15 mouse cellular contexts compared by ENCODE assay signal in the genomic region with DNA sequence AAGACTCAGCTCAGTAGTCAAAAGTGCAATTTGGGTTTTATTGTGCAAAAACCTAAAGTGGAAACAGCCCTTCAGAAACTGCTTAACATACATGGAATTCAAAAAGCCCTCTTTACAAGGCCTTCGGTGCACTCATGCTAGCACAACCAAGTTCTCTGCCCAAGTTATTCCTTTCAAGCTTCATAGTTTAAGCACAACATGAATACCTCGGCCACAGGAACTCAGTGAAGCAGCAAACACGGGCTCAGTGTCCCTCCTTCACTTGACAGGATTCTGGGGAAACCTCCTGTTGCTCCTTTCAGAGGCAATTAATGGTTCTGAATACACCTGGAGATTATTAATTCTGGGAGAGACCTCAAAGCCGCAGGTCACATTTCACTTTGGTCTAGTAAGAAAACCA.
A peak's percentile ranks its signal among the peaks of the same experiment; 100 is the strongest.
DNase-seq lines count a peak whose midpoint lies in the region; ATAC-seq lines count a peak whose summit lies in the region.
"Had no signal": no experiment of that assay in that cellular context is flagged by ENCODE, and none has a peak within 500 bp of the region (broad histone marks: within the 10 kb centered on the region; RNA-seq: fewer than 3 reads in every experiment).

No protein-coding gene starts in this region.

- H3K9me3 ChIP-seq in hindbrain, embryonic 10.5 days: no peaks in the 10 kb centered on the region
- H3K9me3 ChIP-seq in hindbrain, embryonic 14.5 days (ENCODE audit: control insufficient read depth, low read length): no peaks in the 10 kb centered on the region
- no peaks in the 10 kb centered on the region for H3K9me3 ChIP-seq in forebrain, embryonic 16.5 days (ENCODE audit: control insufficient read depth, low read length)
- H3K9me3 ChIP-seq in midbrain, embryonic 12.5 days: no peaks in the 10 kb centered on the region
- H3K9me3 ChIP-seq: heart, embryonic 15.5 days had no signal

- H3K4me3 ChIP-seq in hindbrain, embryonic 10.5 days: no peak overlapping the region
- no peak overlapping the region for H3K4me3 ChIP-seq in hindbrain, embryonic 14.5 days (replicated peaks; ENCODE audit: low read length)
- no peak overlapping the region for H3K4me3 ChIP-seq in forebrain, embryonic 16.5 days (replicated peaks; ENCODE audit: low read length)
- no peak overlapping the region for H3K4me3 ChIP-seq in midbrain, embryonic 12.5 days
- H3K4me3 ChIP-seq: heart, embryonic 15.5 days had no signal

- 11% methylated on average over 4 of the region's 4 CpGs for WGBS in hindbrain, embryonic 10.5 days
- WGBS in hindbrain, embryonic 14.5 days: 5% methylated on average over 4 of the region's 4 CpGs
- 3% methylated on average over 4 of the region's 4 CpGs for WGBS in forebrain, embryonic 16.5 days
- WGBS in midbrain, embryonic 12.5 days: 3% methylated on average over 4 of the region's 4 CpGs

- no peak overlapping the region for H3K27ac ChIP-seq in hindbrain, embryonic 10.5 days
- H3K27ac ChIP-seq in hindbrain, embryonic 14.5 days: no peak overlapping the region
- no peak overlapping the region for H3K27ac ChIP-seq in forebrain, embryonic 16.5 days (ENCODE audit: low read length)
- no peak overlapping the region for H3K27ac ChIP-seq in midbrain, embryonic 12.5 days (replicated peaks)
- H3K27ac ChIP-seq: heart, embryonic 15.5 days had no signal

- H3K4me1 ChIP-seq in hindbrain, embryonic 10.5 days (replicated peaks): peaks cover 21% of the 10 kb centered on the region
- H3K4me1 ChIP-seq in hindbrain, embryonic 14.5 days (replicated peaks; ENCODE audit: control insufficient read depth, insufficient read depth, low read length): no peaks in the 10 kb centered on the region
- peaks cover 16% of the 10 kb centered on the region for H3K4me1 ChIP-seq in forebrain, embryonic 16.5 days (replicated peaks; ENCODE audit: control insufficient read depth, insufficient read depth, low read length)
- H3K4me1 ChIP-seq in midbrain, embryonic 12.5 days: peaks cover 13% of the 10 kb centered on the region
- H3K4me1 ChIP-seq: heart, embryonic 15.5 days had no signal

- H3K27me3 ChIP-seq in hindbrain, embryonic 10.5 days (ENCODE audit: insufficient read depth, poor library complexity, severe bottlenecking): no peaks in the 10 kb centered on the region
- no peaks in the 10 kb centered on the region for H3K27me3 ChIP-seq in hindbrain, embryonic 14.5 days (ENCODE audit: control insufficient read depth, insufficient read depth, low read length)
- H3K27me3 ChIP-seq in forebrain, embryonic 16.5 days (replicated peaks; ENCODE audit: control insufficient read depth, insufficient read depth, low read length): no peaks in the 10 kb centered on the region
- H3K27me3 ChIP-seq in midbrain, embryonic 12.5 days: no peaks in the 10 kb centered on the region
- H3K27me3 ChIP-seq: heart, embryonic 15.5 days had no signal

- H3K4me2 ChIP-seq in hindbrain, embryonic 14.5 days (replicated peaks): no peak overlapping the region
- H3K4me2 ChIP-seq in forebrain, embryonic 16.5 days (ENCODE audit: low read length): 0 out of 2 replicates have a peak overlapping the region, but pooled peaks have one; percentile 13
- H3K4me2 ChIP-seq in midbrain, embryonic 12.5 days (replicated peaks): no peak overlapping the region
- H3K4me2 ChIP-seq: heart, embryonic 15.5 days had no signal

- DNase-seq in hindbrain, embryonic 10.5 days (ENCODE audit: low spot score): peak; percentile 8
- DNase-seq in hindbrain, embryonic 14.5 days (ENCODE audit: low spot score): no peak
- peak; percentile 37 for DNase-seq in embryo, embryonic 11 days
- no peak for DNase-seq in lung, postnatal 25 days (ENCODE audit: low spot score)
- no peak for DNase-seq in layer of hippocampus, adult 9-10 months (ENCODE audit: low spot score)
- no peak for DNase-seq in urinary bladder, postnatal 25 days (ENCODE audit: low spot score)
- DNase-seq: adrenal gland, postnatal 25 days; cerebellum, postnatal 36 days; gastrocnemius, postnatal 14 days; layer of hippocampus, adult 9-11 months; lung, adult 18-20 months had no signal

- no peak overlapping the region for H3K9ac ChIP-seq in hindbrain, embryonic 14.5 days
- no peak overlapping the region for H3K9ac ChIP-seq in forebrain, embryonic 16.5 days (replicated peaks; ENCODE audit: low read depth, low read length)
- no peak overlapping the region for H3K9ac ChIP-seq in midbrain, embryonic 12.5 days (replicated peaks)
- H3K9ac ChIP-seq: heart, embryonic 15.5 days had no signal

- no peaks in the 10 kb centered on the region for H3K36me3 ChIP-seq in hindbrain, embryonic 10.5 days
- no peaks in the 10 kb centered on the region for H3K36me3 ChIP-seq in hindbrain, embryonic 14.5 days (replicated peaks; ENCODE audit: control insufficient read depth, insufficient read depth)
- H3K36me3 ChIP-seq in forebrain, embryonic 16.5 days (ENCODE audit: control insufficient read depth, insufficient read depth): no peaks in the 10 kb centered on the region
- H3K36me3 ChIP-seq in midbrain, embryonic 12.5 days: no peaks in the 10 kb centered on the region
- H3K36me3 ChIP-seq: heart, embryonic 15.5 days had no signal

- no peak; the same call in 1 of the 2 replicates for ATAC-seq in hindbrain, embryonic 14.5 days (ENCODE audit: low FRiP score)
- ATAC-seq in forebrain, embryonic 16.5 days: peak; percentile 85
- peak; percentile 57 for ATAC-seq in midbrain, embryonic 12.5 days (ENCODE audit: low FRiP score, low read depth)
- ATAC-seq: intestine, embryonic 16.5 days had no signal

Comparison
In these comparisons a context has a peak if more than half of its experiments do, and no peak if none do; other contexts are left out.
1. DNase-seq: peak in hindbrain, embryonic 10.5 days (single experiment) and embryo, embryonic 11 days (single experiment); none in hindbrain, embryonic 14.5 days (single experiment), lung, postnatal 25 days (single experiment), layer of hippocampus, adult 9-10 months (single experiment) and urinary bladder, postnatal 25 days (single experiment).